Mouse (Mus musculus) heart, embryonic 12.5 days (tissue): ENCODE measurements at regions not wholly inside any gene's neighbourhood (a gene's known extent, or its start where the extent isn't known, plus 50 kb on each side); places are given as distances from the start of the nearest gene placed in this dataset.

Experiments used
- ATAC-seq: fragments of 200-750 bp; cut with Nextera tagmentation; 2 replicates; pipeline ENCODE4 v1.8.0; 2017; ENCODE audit warnings: moderate TSS enrichment, moderate library complexity; ENCODE audit not compliant: insufficient number of reproducible peaks, low FRiP score
- H3K27ac ChIP-seq: fragments of 300-500 bp; sonication (generic); 2 replicates; pipeline ENCODE4 v1.5.1; 2016; ENCODE audit warnings: mild to moderate bottlenecking, moderate library complexity; ENCODE audit not compliant: poor library complexity, severe bottlenecking
- H3K27me3 ChIP-seq: fragments of 300-500 bp; sonication (generic); replicated peaks from 2 replicates; pipeline ENCODE4 v1.6.1; 2016; ENCODE audit warnings: mild to moderate bottlenecking, moderate library complexity
- H3K36me3 ChIP-seq: fragments of 300-500 bp; sonication (generic); 2 replicates; pipeline ENCODE4 v1.6.1; 2016; ENCODE audit warnings: mild to moderate bottlenecking, moderate library complexity
- H3K4me1 ChIP-seq: fragments of 300-500 bp; sonication (generic); replicated peaks from 2 replicates; pipeline ENCODE4 v1.6.1; 2016; ENCODE audit warnings: mild to moderate bottlenecking
- H3K4me2 ChIP-seq: fragments of 300-500 bp; sonication (generic); 2 replicates; pipeline ENCODE4 v1.6.1; 2016; ENCODE audit warnings: mild to moderate bottlenecking, moderate library complexity
- H3K4me3 ChIP-seq: fragments of 300-500 bp; sonication (generic); 2 replicates; pipeline ENCODE4 v1.5.1; 2016; ENCODE audit warnings: mild to moderate bottlenecking
- H3K9ac ChIP-seq: fragments of 300-500 bp; sonication (generic); 2 replicates; pipeline ENCODE4 v1.6.1; 2016; ENCODE audit warnings: mild to moderate bottlenecking, moderate library complexity
- H3K9me3 ChIP-seq: fragments of 300-500 bp; sonication (generic); replicated peaks from 2 replicates; pipeline ENCODE4 v1.6.1; 2016; ENCODE audit warnings: mild to moderate bottlenecking, moderate library complexity
- WGBS: fragments of 180-500 bp; shearing (Covaris S2); methylation state at CpG from one replicate; pipeline ENCODE4 v1.1.7; 2016; 5-methylcytosine and 5-hydroxymethylcytosine counted together

GRCm38 (mm10) chr3:27815201-27815695 is 80.9 kb downstream of the Tmem212 start:
- 80% methylated on average over 6 of the region's 6 CpGs for WGBS
- no peaks in the 10 kb centered on the region for H3K9me3 ChIP-seq
- H3K36me3 ChIP-seq, result no peaks in the 10 kb centered on the region
- no peak overlapping the region for H3K27ac ChIP-seq
- no peaks in the 10 kb centered on the region for H3K4me1 ChIP-seq
- H3K4me3 ChIP-seq, result no peak overlapping the region
- no peak for ATAC-seq
- no peak overlapping the region for H3K9ac ChIP-seq
- H3K27me3 ChIP-seq, result no peaks in the 10 kb centered on the region
- H3K4me2 ChIP-seq, result no peak overlapping the region

DNA sequence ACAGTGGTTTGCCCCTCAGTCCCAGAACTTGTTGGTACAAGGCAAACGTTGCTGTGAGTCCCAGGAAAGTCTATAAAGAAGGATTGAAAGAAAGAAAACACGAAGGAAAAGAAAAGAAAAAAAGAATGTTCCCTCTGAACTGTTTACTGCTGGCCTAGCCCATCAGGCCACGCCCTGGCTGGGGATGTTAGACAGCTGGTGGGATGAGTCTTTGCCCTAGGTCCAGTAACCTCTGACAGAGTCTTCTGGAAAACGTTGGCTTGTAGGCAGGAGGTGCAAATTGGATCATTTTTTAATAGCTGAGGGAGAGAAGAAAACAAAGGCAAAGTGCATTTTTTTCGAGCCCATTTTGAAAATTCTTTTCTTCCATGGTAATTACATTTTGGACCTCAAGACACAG is 91.9 kb downstream of the Tmem212 start:
- 65% methylated on average over 5 of the region's 5 CpGs for WGBS
- Histone ChIP-seq H3K9ac (no peak overlapping the region), H3K27ac (no peak overlapping the region), H3K36me3 (no peaks in the 10 kb centered on the region), H3K4me3 (no peak overlapping the region), H3K9me3 (no peaks in the 10 kb centered on the region), H3K4me2 (no peak overlapping the region), H3K27me3 (no peaks in the 10 kb centered on the region), H3K4me1 (no peaks in the 10 kb centered on the region)
- ATAC-seq, result no peak

GRCm38 (mm10) chr3:27791633-27791951 is 80.5 kb upstream of the Fndc3b start:
- Histone ChIP-seq H3K9ac (no peak overlapping the region), H3K9me3 (no peaks in the 10 kb centered on the region), H3K4me2 (no peak overlapping the region), H3K4me1 (no peaks in the 10 kb centered on the region), H3K4me3 (no peak overlapping the region), H3K27ac (no peak overlapping the region), H3K36me3 (no peaks in the 10 kb centered on the region), H3K27me3 (no peaks in the 10 kb centered on the region)
- 55% methylated on average over 3 of the region's 3 CpGs for WGBS
- no peak for ATAC-seq

DNA sequence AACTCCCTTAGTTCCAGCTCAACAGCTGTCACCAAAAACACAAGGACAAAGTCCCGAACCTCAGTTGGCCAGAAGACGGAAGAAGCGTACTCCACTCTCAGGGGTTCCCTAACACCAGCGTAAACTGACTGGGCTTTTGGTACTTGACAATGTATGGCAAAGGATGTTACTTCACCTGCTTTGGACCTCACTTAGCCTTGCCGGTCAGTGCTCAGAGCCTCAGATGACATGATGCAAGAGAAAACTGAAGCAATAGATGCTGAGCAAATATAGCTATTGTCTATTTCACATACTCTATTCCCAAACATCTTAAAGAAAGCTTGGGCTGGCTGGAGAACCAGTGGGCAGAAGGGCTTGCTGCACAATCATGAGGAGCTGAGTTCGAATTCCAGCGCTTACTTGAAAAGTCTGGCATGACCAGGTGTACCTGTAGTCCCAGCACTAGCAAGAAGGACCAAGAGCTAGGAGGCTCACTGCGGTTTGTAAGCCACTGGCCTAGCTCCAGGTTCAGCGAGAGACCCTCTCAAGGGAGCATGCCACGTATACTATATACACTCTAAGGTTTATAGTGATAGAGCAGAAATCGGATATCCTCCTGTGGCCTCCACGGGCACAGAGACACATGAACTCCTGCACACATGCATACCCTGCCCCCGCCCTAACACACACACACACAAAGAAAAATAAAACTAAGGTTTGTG is 80.0 kb upstream of the Fndc3b start:
- Histone ChIP-seq H3K9me3 (no peaks in the 10 kb centered on the region), H3K27me3 (no peaks in the 10 kb centered on the region), H3K36me3 (no peaks in the 10 kb centered on the region), H3K27ac (no peak overlapping the region), H3K4me1 (no peaks in the 10 kb centered on the region), H3K4me3 (no peak overlapping the region), H3K9ac (no peak overlapping the region), H3K4me2 (no peak overlapping the region)
- WGBS, result 85% methylated on average over 13 of the region's 13 CpGs
- ATAC-seq, result no peak

- no peaks in the 10 kb centered on the region for H3K36me3 ChIP-seq
- no peak overlapping the region for H3K4me2 ChIP-seq
- H3K4me1 ChIP-seq, result peaks cover 13% of the 10 kb centered on the region; the same call in 1 of the 2 replicates
- no peaks in the 10 kb centered on the region for H3K9me3 ChIP-seq
- no peak overlapping the region for H3K27ac ChIP-seq
- H3K27me3 ChIP-seq, result no peaks in the 10 kb centered on the region
- ATAC-seq, result no peak
- H3K4me3 ChIP-seq, result no peak overlapping the region
- no peak overlapping the region for H3K9ac ChIP-seq
- WGBS, result 75% methylated on average over 2 of the region's 2 CpGs
These were observed 72.8 kb upstream of the Fndc3b start for GRCm38 (mm10) chr3:27783926-27784325.

GRCm38 (mm10) chr3:27783476-27783875 is 72.4 kb upstream of the Fndc3b start:
- no peak for ATAC-seq
- H3K27ac ChIP-seq, result no peak overlapping the region
- 74% methylated on average over 4 of the region's 4 CpGs for WGBS
- no peaks in the 10 kb centered on the region for H3K27me3 ChIP-seq
- no peaks in the 10 kb centered on the region for H3K9me3 ChIP-seq
- no peak overlapping the region for H3K4me3 ChIP-seq
- no peak overlapping the region for H3K9ac ChIP-seq
- no peaks in the 10 kb centered on the region for H3K36me3 ChIP-seq
- H3K4me2 ChIP-seq, result no peak overlapping the region
- H3K4me1 ChIP-seq, result peaks cover 13% of the 10 kb centered on the region; the same call in 1 of the 2 replicates

- peaks cover 13% of the 10 kb centered on the region; the same call in 1 of the 2 replicates for H3K4me1 ChIP-seq
- no peak overlapping the region; the same call in 1 of the 2 replicates for H3K27ac ChIP-seq
- ATAC-seq, result peak; percentile 18; the same call in 1 of the 2 replicates
- H3K36me3 ChIP-seq, result no peaks in the 10 kb centered on the region
- WGBS, result 35% methylated on average over 19 of the region's 19 CpGs
- no peak overlapping the region for H3K4me3 ChIP-seq
- H3K9me3 ChIP-seq, result no peaks in the 10 kb centered on the region
- H3K4me2 ChIP-seq, result peak overlapping the region; percentile 42
- H3K9ac ChIP-seq, result peak overlapping the region; percentile 41; the same call in 1 of the 2 replicates
- no peaks in the 10 kb centered on the region for H3K27me3 ChIP-seq
These were observed 71.1 kb upstream of the Fndc3b start for GRCm38 (mm10) chr3:27782056-27782765.

- 58% methylated on average over 7 of the region's 7 CpGs for WGBS
- Histone ChIP-seq H3K9ac (no peak overlapping the region), H3K4me3 (no peak overlapping the region), H3K4me1 (peaks cover 13% of the 10 kb centered on the region; the same call in 1 of the 2 replicates), H3K27ac (no peak overlapping the region), H3K36me3 (no peaks in the 10 kb centered on the region), H3K27me3 (no peaks in the 10 kb centered on the region), H3K9me3 (no peaks in the 10 kb centered on the region), H3K4me2 (no peak overlapping the region)
- ATAC-seq, result no peak
These were observed 68.8 kb upstream of the Fndc3b start for GRCm38 (mm10) chr3:27779892-27780291.

DNA sequence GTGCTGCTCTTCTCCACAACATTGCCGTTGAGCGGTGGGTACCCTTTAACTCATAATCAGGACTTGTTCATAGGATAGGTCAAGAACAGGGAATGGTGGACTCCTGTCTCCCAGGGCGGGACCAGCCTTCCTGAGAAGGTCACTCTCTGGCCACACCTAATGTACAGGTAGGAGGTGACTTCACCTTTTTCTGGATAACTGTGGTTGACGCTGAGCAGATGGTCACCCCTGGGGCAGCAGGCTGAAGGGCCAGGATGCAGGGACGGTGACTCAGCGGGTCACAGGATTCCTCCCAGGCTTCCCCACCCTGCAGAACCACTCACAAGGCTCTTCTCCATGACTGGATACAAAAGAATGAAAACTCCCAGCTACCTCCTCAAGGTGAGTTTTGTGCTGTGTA is 66.6 kb upstream of the Fndc3b start:
- Histone ChIP-seq H3K9me3 (no peaks in the 10 kb centered on the region), H3K27ac (no peak overlapping the region), H3K4me2 (no peak overlapping the region), H3K4me1 (peaks cover 13% of the 10 kb centered on the region; the same call in 1 of the 2 replicates), H3K36me3 (no peaks in the 10 kb centered on the region), H3K4me3 (no peak overlapping the region), H3K27me3 (no peaks in the 10 kb centered on the region), H3K9ac (no peak overlapping the region)
- ATAC-seq, result no peak
- 82% methylated on average over 6 of the region's 6 CpGs for WGBS

GRCm38 (mm10) chr3:27773176-27773575 is 62.1 kb upstream of the Fndc3b start:
- Histone ChIP-seq H3K4me3 (no peak overlapping the region), H3K36me3 (no peaks in the 10 kb centered on the region), H3K4me2 (no peak overlapping the region), H3K9me3 (no peaks in the 10 kb centered on the region), H3K27me3 (no peaks in the 10 kb centered on the region), H3K9ac (no peak overlapping the region), H3K27ac (no peak overlapping the region), H3K4me1 (no peaks in the 10 kb centered on the region)
- WGBS, result 62% methylated on average over 3 of the region's 3 CpGs
- ATAC-seq, result no peak

DNA sequence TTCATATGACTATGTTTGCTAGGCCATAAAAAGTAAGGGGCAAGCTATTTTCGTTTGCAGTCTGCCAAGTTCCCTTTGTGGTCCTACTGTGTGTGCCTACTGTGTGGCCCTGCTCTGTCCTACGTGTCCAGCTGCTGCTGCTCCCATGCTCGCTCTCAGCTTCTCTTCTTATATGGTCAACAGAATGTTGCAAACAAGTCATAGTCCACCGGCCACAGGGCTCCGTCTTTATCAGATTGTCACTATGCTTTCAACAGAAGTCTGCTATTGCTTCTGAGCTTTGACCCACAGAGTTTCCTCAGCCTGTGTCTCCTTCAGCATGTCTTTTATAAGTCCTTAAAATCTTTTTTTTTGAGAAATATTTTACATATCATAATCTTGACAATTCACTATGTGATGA is 58.3 kb upstream of the Fndc3b start:
- H3K9ac ChIP-seq, result no peak overlapping the region
- no peaks in the 10 kb centered on the region for H3K36me3 ChIP-seq
- H3K9me3 ChIP-seq, result no peaks in the 10 kb centered on the region
- no peak for ATAC-seq
- H3K4me3 ChIP-seq, result no peak overlapping the region
- H3K4me1 ChIP-seq, result peaks cover 7% of the 10 kb centered on the region; the same call in 1 of the 2 replicates
- no peak overlapping the region for H3K4me2 ChIP-seq
- 68% methylated on average over 5 of the region's 5 CpGs for WGBS
- H3K27me3 ChIP-seq, result no peaks in the 10 kb centered on the region
- H3K27ac ChIP-seq, result no peak overlapping the region
